Mouse (Mus musculus) frontal cortex, postnatal 10 days (tissue): ENCODE data around the gene Stambpl1.

Experiments used
- DNase-seq, 2 experiments: peaks; one replicate each; pipeline ENCODE4 v3.0.0; 2022; ENCODE audit warnings: low spot score in 2 of 2, mixed read lengths in 1 of 2

Gene Stambpl1

DNA sequence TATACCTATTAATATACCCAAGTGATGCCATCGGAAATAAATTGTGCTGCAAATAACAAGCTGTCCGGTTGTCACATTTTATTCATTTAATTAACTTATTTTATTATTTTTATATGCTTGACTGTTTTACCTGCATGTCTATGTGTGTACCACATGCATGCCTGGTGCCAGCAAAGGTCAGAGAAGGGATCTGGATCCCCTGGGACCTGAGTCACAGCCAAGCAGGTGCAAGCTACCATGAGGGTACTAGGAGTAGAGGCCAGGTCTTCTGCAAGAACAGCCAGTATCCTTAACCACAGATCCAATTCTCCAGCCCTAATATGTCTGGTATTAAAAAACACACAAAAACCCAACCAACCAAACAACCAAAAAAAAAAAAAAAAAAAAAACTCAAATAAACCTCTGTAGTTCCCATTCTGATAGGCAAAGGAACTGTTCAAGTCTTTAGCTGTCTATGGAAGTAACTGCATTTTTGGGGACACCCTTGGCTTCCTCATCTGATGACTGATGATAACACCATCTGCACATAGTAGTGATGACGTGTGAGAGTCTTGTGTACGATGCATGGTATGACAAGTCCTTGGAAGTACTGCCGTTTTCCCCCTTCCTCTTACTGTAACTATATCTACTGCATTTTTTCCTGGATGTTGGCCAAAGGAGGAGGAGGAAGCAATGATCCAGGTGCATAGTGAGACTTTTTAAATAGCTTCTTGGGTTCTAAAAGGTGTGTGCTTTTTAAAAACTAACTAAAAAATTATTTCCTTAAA, 48.4 kb downstream of the Stambpl1 start:
- no peak for DNase-seq

DNA sequence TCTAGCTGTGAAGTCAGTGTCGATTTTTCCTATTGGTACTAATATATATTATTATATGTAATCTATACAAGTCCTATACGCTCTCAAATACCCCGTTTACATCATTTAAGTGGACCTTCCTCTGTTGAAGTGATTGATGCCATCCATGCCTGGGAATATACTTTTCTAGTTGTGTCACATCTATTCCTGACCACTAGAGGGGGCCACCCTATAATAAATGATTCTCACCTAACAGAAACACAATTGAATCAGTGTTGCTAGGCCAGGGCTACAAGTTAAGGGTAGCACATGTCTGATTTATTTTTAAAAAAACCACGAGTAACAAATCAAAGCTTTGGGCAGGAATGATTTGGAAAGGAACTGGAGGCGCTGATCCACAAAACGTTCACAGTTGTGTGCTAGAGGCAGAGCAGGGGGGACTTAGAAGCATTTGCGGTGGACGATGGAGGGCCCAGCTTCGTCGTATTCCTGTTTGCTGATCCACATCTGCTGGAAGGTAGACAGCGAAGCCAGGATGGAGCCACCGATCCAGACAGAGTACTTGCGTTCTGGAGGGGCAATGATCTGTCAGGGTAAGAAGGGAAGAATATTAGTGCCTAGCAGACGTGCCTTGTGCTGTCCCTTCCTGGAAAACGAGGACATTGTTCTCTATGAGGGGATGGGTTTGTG, 49.4 kb downstream of the Stambpl1 start:
- DNase-seq: no peak

DNA sequence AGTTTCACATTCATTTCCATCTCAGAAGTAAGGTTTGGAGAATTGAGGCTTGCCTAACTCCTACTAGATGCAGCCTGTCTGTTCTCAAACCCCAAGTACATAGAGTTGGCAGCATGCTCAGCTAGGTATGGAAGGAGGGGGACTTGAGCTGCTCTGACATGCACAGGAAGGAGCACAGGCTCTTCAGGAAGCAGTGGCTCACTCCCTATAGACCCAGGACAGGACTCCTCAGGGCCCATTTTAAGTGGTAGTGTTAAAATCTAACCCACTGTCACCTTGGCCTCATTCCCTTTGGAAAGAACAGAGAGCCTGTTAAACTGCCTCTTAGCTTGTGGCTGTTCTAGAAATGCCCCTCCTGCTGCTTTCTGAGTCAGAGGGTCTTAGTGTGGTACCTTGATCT, 50.9 kb downstream of the Stambpl1 start:
- no peak for DNase-seq

DNA sequence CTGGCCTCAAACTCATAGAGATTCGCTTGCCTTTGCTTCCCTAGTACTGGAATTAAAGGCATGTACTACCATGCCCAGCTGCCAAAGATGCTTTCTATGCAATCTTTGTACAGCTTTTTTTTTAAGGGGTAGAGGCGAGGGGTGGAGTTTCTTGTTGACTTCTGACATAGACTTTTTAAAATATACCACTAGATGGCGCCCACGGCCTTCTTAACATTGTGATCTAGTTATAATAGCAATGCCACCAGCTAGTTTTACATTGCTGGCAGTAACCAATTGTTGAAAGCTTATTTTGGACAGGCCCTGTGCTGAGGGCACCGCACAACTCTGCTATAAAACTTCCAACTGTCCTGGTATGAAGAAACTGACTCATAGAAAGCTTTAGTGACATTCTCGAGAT, 52.0 kb downstream of the Stambpl1 start:
- DNase-seq: no peak

DNA sequence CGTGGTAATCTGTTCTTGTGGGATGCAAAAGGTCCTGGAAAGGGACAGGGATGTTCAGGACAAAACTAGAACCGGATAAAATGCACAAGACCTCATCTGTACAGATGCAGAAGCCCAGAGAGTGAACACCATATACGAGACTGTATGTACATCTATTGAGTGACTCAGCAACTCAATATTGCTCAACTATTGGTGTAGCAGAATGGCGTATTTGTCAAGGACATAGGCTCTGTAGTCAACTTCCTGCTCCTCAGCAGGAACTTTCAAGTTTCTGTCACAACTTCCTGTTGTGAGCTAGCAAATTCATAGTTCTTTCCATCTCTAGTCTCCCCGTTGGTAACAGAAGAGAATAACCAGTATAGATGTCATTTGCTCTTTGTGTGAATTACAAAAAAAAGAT, 56.5 kb downstream of the Stambpl1 start:
- no peak for DNase-seq

DNA sequence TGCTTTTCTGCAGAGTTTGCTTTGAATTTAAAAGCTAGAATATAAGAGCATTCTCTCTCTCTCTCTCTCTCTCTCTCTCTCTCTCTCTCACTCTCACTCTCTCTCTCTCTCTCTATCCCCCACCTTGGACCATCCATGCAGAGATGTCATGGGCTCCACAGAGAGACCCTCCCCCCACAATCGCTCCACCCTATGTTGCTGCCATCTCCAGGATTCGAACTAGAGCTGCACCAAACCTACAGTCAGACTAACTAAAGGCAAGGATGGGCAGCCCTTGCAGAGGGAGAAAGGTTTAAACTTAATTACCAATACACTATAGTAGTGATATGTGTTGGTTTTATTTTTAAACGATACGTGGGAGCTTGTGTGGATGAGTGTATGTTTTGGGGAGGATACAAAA, 58.6 kb downstream of the Stambpl1 start:
- DNase-seq: no peak

DNA sequence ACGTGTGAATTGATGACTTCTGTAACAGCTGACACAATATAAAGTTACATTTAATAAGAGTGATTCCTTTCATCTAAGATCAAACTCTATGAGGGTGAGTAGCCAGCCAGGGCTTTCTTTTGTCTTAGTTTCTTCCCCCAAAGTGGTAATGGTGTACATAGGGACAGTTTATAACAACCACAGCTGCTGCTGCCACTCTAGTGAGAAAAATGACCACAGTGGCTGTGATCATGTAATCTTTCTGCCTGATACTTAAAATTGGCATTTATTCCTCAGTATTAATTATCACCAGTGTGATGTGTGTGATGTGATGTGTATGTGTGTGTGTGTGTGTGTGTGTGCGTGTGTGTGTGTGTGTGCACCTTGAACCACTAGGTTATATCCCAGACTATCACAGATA, 59.9 kb downstream of the Stambpl1 start:
- no peak for DNase-seq

DNA sequence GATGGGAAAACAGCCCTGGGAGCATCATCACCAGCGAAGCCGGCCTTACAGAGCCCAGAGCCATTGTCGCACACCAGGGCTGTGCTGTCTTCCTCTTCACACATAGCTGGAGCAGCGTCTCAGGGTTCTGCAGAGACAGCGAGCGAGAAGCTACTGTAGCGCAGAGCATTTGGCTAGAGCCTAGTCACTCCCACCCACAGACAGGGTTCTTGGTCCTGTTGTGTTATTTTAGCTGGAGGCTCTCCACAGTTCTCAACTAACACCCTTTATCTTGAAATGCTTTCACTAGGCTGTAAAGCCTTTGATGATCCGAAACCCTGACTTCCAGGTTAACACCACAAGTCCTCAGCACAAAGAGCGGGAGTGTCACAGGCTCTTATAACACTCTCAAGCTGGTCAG, 60.4 kb downstream of the Stambpl1 start:
- DNase-seq: no peak

DNA sequence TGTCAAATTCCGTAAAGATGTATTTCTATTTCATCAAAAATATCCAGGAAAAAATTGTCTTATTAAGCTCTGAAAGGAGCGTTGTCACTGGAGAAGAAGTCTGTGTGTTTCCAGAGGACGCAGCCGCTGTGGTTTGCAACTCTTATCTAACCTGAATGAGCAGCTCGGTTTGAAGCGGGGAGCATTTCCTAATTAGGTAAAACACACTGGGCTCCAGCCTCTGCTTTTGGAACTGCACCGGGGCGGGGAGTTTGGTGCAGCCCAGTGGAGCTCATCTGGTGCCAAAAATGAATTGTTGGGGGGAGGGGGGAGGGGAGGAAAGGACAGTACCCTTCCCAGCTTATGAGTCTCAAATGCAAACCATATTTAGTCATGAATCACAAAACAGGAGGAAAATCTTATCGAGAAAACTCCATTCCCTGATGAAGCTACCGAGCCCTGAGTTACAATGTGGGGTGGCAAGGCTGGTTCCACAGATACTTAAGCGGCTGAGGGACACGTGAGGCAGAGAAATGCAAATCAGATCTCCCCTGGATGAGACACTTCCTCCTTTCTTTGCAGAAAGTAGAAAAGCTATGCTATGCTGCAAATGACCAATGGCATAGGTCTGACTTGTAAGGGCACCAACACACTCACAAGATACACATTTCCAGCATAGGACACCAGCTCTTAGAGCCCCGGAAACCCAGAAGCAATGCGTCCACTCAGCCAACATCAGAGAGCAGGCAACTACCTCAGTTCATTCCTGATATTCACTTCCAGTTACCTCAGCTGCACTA, 62.3 kb downstream of the Stambpl1 start:
- DNase-seq: no peak

DNA sequence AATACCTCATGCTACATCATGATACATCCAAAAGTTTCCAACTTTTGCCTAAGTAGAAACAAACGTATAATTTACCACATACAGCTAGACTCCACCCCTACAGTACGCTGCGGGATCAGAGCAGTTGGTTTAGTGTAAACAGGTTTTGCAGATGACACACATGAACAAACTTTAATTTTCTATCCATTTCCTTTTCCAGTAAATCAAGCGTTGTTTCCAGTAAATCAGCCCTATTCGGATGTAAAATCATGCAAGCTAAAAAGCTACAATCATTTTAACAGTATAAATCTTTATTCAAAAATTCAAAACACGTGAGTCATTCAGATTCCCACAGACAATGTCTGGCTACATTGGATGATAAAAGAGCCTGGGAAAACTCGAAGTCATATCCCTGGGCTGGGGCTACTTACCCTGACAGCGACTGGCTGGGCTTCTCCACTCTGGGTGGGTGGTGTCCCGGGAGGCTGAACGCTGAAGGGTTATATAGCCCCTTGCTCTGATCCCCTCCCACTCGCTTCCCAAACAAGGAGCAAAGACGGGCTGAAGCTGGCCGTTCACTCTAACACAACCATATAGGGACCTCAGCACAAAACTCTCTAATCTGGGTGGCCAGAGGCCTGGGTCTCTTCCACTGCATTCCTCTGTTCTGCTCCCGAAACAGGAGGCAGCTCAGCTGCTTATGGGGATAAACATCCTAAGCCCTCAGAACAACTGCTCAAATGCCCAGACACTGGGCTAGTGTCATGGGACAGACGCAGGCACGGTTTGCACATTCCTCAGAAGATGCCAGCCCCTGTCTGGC, 63.1 kb downstream of the Stambpl1 start, which contains the start of gene Acta2:
Acta2 (minus strand) TSS at position 711 of the 802 bp plus-strand sequence.
- no peak for DNase-seq

DNA sequence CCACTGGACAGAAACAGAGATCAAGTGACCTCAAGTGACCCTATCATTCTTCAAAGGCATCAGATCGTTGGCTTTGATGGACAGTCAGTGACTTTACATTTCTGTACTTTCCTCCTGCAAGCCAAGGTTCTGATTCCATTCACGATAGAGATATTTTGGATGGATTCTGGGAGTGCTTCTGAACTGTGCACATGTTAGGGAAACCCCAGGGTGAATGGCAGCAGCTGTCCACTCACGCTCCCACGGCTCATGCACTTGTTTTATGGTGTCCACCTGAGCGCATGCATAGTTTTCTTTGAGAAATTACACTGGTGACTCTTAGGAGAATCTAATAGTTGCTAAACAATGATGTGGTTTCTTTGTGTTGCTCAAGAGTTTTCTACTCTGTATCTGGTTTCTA, 64.1 kb downstream of the Stambpl1 start:
- DNase-seq: no peak

DNA sequence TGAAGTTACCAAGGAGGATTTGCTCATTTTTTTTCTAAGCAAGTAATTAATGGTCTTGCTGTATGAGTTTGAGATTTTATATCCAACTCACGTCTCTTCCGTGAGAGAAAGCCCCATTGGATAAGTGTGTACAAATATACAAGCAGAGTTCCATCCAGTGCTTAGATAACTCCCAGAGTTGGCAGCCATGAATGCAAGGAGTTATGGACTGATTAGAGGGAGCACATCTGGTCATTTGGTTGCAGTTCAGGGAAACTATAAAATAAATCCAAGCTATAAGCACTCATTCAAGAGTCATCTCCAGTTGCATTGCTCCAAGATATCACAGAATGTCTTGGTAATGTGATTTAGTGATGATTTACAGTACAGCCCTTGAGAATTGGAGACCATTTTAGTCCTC, 64.9 kb downstream of the Stambpl1 start:
- no peak for DNase-seq

DNA sequence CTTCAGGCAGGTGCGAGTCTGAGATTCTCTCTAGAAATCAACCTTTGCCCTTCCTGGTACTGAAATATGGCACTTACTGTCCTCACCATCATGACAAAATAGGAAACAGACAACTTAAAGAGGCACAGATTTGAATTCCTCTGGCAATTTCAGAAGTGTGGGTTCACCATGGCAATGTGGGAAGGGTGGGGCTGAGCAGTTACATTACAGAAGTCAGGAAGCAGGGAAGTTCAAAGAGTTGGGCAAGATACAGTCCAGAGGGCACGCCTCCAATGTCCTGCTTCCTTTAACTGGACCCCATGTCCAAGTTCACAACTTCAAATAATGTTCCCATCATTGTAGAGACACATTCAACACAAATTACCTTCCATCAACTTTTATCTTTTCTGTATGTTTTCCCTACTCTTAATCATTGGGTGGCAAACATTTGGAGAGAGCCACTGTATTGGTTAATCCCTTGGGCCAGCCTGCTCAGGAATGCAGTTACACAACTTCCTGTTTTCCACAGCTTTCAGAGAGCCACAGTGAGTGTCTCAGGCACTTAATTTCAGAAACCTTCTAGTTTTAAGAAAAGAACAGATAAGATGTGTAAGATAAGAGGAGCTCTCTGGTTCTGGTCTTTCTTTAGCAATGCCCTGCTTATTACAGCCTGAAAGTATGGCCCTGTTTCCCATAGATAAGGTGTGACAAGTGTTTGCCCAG, 70.4 kb downstream of the Stambpl1 start:
- no peak for DNase-seq

DNA sequence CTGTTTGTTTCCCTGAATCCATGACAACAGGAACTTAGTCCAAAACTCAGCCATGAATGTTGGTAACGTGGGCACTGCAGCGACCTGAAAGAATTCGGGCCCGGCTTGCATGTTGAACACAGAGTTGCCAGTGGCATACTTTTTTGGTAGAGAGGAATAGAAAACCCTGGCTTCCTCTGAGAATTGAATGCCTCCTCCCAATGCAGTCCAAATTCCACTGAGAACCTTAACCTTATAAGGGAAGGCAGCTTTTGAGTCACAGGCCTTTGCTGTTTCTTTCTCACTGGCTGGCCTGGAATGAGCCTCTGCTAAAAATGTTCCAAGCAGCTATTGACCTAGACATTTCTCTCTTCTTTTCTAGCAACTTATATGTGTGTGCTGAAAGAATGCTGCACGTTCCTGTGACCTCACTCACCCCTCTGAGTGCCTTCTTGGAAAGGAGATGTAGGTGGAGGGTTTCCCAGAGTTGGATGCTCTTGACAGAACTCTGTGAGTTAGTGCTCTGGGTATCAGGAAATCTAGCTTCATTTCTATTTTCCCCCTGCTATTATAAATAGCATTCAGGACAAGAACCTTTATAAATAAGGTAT, 73.7 kb downstream of the Stambpl1 start:
- DNase-seq: no peak

DNA sequence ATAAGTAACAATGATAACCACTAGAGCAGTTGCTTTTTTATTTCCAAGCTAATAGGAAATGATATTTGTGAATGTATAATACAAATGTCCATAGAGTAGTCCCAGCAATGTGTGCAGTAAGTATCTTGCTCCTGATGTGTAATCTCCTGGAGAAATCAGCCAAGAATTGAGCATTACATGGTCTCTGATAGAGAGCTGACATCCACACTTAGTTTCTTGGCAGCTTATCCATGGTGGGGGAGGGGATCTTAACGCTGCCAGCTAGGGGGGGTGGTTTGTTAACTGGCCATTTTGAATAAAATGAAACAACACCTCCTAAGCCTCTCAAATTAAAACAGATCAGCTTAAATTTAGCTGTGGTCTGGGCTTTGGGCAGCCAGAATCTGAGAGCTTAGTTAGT, 77.0 kb downstream of the Stambpl1 start:
- no peak for DNase-seq

DNA sequence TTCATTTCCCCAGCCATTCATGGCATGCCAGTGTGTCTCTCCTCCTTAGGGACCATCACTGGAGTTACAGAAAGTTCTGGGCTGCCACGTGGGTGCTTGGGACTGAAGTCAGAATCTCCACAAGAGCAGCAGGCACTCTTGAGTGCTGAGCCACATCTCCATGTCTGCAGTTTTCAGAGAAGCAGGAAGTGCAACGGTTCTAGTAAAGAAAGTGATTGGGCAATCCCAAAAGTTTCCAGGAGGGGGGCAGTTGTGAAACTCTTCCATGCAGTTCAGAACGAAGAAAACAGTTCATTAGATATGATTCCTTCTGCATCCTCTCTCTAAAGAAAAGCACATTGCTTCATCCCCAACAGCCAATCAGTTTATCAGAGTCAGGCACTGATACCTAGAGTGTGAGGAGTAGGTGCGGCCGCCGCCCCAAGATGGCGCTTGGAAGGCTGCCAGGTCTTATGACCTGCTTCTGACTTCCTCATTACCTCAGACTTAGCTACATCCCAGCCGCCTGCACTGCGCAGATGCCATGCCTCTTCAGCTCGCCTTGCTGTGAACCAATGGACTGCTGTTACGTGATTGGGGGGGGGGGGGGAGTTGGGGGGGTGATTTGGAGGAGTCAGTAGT, 78.2 kb downstream of the Stambpl1 start:
- DNase-seq: no peak

DNA sequence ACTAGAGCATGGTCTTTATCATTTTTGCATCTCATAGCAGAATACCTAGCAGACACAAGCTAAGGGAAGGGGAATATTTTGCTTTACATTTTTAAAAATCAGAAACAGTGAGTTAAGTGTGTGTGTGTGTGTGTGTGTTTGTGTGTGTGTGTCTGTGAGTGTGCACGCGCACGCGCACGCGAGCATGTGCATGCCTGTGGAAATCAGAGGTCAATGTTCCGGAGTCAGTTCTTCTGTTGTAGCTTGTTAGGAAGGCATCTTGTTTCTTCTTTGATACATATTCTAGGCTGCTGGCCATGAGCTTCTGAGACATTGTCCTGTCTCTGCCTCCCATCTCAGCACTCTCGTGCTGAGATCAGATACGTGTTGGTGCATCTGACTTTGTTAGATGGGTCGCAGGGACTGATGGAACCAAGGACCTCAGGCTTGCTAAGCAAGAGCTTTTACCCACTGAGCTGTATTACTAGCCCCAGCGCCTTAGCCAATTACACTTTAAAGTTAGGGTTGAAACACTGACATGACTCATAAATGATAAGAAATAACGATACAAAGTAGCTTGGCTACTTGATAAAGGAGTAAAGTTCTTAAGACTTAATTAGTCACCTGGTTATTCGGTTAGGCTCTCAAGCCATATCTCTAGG, 78.9 kb downstream of the Stambpl1 start:
- no peak for DNase-seq

DNA sequence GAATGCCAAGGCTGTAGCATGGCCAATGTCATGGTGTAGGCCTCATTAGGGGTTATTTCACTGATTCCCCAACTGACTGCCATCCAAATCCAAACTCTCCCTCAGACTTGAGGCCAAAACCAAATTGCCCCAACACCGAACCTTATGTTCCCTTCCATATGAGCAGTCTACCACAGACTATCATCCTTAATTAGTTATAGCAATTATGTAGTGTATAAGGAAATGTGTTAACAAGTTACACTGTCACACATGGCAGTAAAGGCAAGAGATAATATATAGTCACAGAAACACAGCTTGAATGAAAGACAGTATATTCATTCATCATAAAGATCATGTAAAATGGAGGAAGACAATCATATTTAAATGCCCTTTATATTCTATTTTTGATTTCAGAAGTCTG, 81.0 kb downstream of the Stambpl1 start:
- no peak for DNase-seq

DNA sequence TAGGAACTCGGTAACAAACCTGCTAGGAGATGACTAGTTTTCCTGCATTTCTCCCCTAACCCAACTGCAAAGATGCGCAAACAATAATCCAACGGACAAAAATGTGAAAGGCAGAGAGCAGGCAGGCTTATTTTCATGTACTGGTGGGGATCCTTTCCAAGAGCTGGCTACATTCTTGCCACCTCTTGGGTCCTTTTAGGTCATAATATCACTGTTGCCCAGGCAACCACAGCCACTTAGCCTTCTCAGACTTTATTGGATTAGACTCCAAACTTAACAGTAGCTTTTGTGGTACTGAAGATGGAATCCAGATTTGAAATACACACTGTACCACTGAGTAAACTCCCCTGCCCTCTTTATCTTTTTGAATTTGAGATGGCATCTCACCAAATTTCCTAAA, 86.0 kb downstream of the Stambpl1 start:
- no peak for DNase-seq

DNA sequence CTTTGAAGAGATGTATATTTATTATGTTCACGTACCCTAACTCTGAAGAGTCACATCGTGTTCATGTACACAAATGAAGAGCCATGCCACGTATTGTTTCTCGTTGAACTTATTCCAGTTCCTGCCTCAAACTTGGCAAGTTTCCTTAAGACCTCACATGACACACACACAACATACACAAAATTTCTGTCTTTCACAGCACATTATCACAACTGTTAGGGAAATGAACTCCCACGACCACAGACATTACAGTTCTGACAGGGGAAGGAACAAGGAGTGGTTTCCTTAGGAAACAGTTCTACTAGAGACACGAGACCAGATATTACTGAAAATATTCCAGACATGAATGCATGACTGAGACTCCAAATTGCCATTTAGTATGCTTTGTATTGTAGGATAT, 91.6 kb downstream of the Stambpl1 start:
- no peak for DNase-seq
